ENCODE assay signal across 11 mouse cellular contexts in the genomic region with DNA sequence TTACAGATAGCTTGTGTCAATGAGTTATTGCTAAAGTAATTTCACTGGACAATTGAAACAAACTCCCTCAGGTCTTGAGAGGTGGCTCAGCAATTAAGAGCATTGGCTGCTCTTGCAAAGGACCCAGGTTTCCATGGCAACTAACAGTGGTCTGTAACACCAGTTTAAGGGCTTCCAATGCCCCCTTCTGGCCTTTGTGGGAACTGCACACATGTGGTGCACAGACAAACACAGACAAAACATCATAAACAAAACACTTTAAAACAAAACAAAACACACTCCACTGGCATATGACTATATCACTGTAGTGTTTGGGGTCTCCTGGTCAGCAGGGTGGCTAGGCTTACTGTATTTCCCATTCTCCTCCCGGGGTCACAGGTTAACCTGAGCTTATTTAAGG. TPM values are rescaled to one million over a fixed set of nuclear protein-coding genes. Genes with fewer than 3 reads are reported as not detected.
DNase-seq lines count a peak whose midpoint lies in the region; ATAC-seq and TF ChIP-seq lines count a peak whose summit lies in the region.
"Had no signal": no experiment of that assay in that cellular context is flagged by ENCODE, and none has a peak within 500 bp of the region (broad histone marks: within the 10 kb centered on the region; RNA-seq: fewer than 3 reads in every experiment).

No protein-coding gene starts in this region.

- H3K4me2 ChIP-seq in forebrain, embryonic 13.5 days, result no peak overlapping the region
- no peak overlapping the region for H3K4me2 ChIP-seq in liver, embryonic 14.5 days (ENCODE audit: low read depth)
- H3K4me2 ChIP-seq in liver, embryonic 11.5 days, result no peak overlapping the region
- H3K4me2 ChIP-seq: embryonic facial prominence, embryonic 13.5 days had no signal

- 0 out of 2 replicates have a peak, but pooled peaks cover 2% of the 10 kb centered on the region for H3K9me3 ChIP-seq in forebrain, embryonic 10.5 days
- no peaks in the 10 kb centered on the region for H3K9me3 ChIP-seq in forebrain, embryonic 13.5 days (replicated peaks)
- no peaks in the 10 kb centered on the region for H3K9me3 ChIP-seq in liver, embryonic 14.5 days (ENCODE audit: control insufficient read depth, low read length)
- H3K9me3 ChIP-seq in liver, embryonic 11.5 days (ENCODE audit: control insufficient read depth, low read length), result no peaks in the 10 kb centered on the region
- H3K9me3 ChIP-seq: embryonic facial prominence, embryonic 13.5 days had no signal

- no peak for TF ChIP-seq EP300 in liver, embryonic 14.5 days (IDR thresholded peaks at IDR 0.05; ENCODE audit: low read depth)

- DNase-seq in forebrain, embryonic 10.5 days (ENCODE audit: extremely low spot score, low spot score), result peak; percentile 38
- DNase-seq in liver, embryonic 14.5 days (ENCODE audit: low read depth in 3 of 3, low spot score in 3 of 3), result peak in 2 of 3 experiments; percentile 26 to 59
- DNase-seq in liver, embryonic 11.5 days (ENCODE audit: low spot score), result no peak
- DNase-seq in MN1 (ENCODE audit: low spot score), result peak; percentile 28
- no peak for DNase-seq in frontal cortex, postnatal 14 days (ENCODE audit: low spot score in 2 of 2)
- DNase-seq in heart, adult 18-20 months, result no peak
- DNase-seq: kidney, adult 8-10 months had no signal

- TF ChIP-seq CTCF in liver, embryonic 14.5 days (IDR thresholded peaks at IDR 0.05; ENCODE audit: low read depth), result peak; percentile 77

- no peak overlapping the region for H3K27ac ChIP-seq in forebrain, embryonic 10.5 days
- H3K27ac ChIP-seq in forebrain, embryonic 13.5 days, result no peak overlapping the region
- H3K27ac ChIP-seq in liver, embryonic 14.5 days, result no peak overlapping the region
- no peak overlapping the region for H3K27ac ChIP-seq in liver, embryonic 11.5 days (ENCODE audit: low read depth, low read length)
- H3K27ac ChIP-seq: embryonic facial prominence, embryonic 13.5 days; macrophage had no signal

- 0 out of 2 replicates have a peak, but pooled peaks cover 4% of the 10 kb centered on the region for H3K4me1 ChIP-seq in forebrain, embryonic 10.5 days
- no peaks in the 10 kb centered on the region for H3K4me1 ChIP-seq in forebrain, embryonic 13.5 days
- peaks cover 0 to 4% of the 10 kb centered on the region in 2 experiments; a peak in 1 of 4 replicates for H3K4me1 ChIP-seq in liver, embryonic 14.5 days (replicated peaks; ENCODE audit: control insufficient read depth in 2 of 2, insufficient read depth in 2 of 2, low read length in 1 of 2)
- H3K4me1 ChIP-seq in liver, embryonic 11.5 days (replicated peaks; ENCODE audit: control insufficient read depth, insufficient read depth, low read length), result no peaks in the 10 kb centered on the region
- H3K4me1 ChIP-seq: embryonic facial prominence, embryonic 13.5 days had no signal

- no peak overlapping the region for H3K4me3 ChIP-seq in forebrain, embryonic 10.5 days
- H3K4me3 ChIP-seq in forebrain, embryonic 13.5 days, result no peak overlapping the region
- H3K4me3 ChIP-seq in liver, embryonic 14.5 days (ENCODE audit: insufficient read depth in 1 of 2, low read depth in 2 of 2, low read length in 2 of 2), result no peak overlapping the region
- H3K4me3 ChIP-seq in liver, embryonic 11.5 days (ENCODE audit: low read depth, low read length), result no peak overlapping the region
- H3K4me3 ChIP-seq: embryonic facial prominence, embryonic 13.5 days had no signal

- no peak overlapping the region for H3K9ac ChIP-seq in forebrain, embryonic 13.5 days
- no peak overlapping the region for H3K9ac ChIP-seq in liver, embryonic 14.5 days (replicated peaks)
- H3K9ac ChIP-seq in liver, embryonic 11.5 days (ENCODE audit: low read depth, low read length), result no peak overlapping the region
- H3K9ac ChIP-seq: embryonic facial prominence, embryonic 13.5 days had no signal

- WGBS in forebrain, embryonic 10.5 days, result 80% methylated on average over 1 of the region's 1 CpGs
- 80% methylated on average over 1 of the region's 1 CpGs for WGBS in forebrain, embryonic 13.5 days
- 58% methylated on average over 1 of the region's 1 CpGs for WGBS in liver, embryonic 14.5 days (ENCODE audit: insufficient replicate concordance)
- 89% methylated on average over 1 of the region's 1 CpGs for WGBS in liver, embryonic 11.5 days

- no peak for ATAC-seq in forebrain, embryonic 13.5 days
- ATAC-seq in liver, embryonic 14.5 days (ENCODE audit: insufficient read depth), result no peak
- ATAC-seq in liver, embryonic 11.5 days (replicated peaks; ENCODE audit: low FRiP score), result no peak
- peak; percentile 76 for ATAC-seq in megakaryocyte progenitor cell, adult 5-6 weeks (replicated peaks; ENCODE audit: poor library complexity)

- H3K36me3 ChIP-seq in forebrain, embryonic 10.5 days (replicated peaks), result no peaks in the 10 kb centered on the region
- H3K36me3 ChIP-seq in forebrain, embryonic 13.5 days (ENCODE audit: poor library complexity, severe bottlenecking), result no peaks in the 10 kb centered on the region
- H3K36me3 ChIP-seq in liver, embryonic 14.5 days (replicated peaks; ENCODE audit: control insufficient read depth, insufficient read depth, low read depth), result no peaks in the 10 kb centered on the region
- H3K36me3 ChIP-seq in liver, embryonic 11.5 days (ENCODE audit: control insufficient read depth, insufficient read depth, low read length), result no peaks in the 10 kb centered on the region
- H3K36me3 ChIP-seq: embryonic facial prominence, embryonic 13.5 days had no signal

- no peaks in the 10 kb centered on the region for H3K27me3 ChIP-seq in forebrain, embryonic 10.5 days (ENCODE audit: poor library complexity, severe bottlenecking)
- H3K27me3 ChIP-seq in forebrain, embryonic 13.5 days, result no peaks in the 10 kb centered on the region
- H3K27me3 ChIP-seq in liver, embryonic 14.5 days (ENCODE audit: control insufficient read depth, insufficient read depth, low read length), result no peaks in the 10 kb centered on the region
- no peaks in the 10 kb centered on the region for H3K27me3 ChIP-seq in liver, embryonic 11.5 days (replicated peaks; ENCODE audit: control insufficient read depth, insufficient read depth, low read length)
- H3K27me3 ChIP-seq: embryonic facial prominence, embryonic 13.5 days had no signal

RNA-seq across cellular contexts. Expression of a gene that starts 4.2 kb away (rescaled TPM):
- polyA plus RNA-seq in forebrain, embryonic 10.5 days (2016; fragmentation: Nextera tagmentation; extraction: Ambion mirVana), result not detected in 2 replicates
- not detected in 2 replicates for polyA plus RNA-seq in forebrain, embryonic 13.5 days (2015; fragmentation: Nextera tagmentation; extraction: Ambion mirVana)
- polyA plus RNA-seq in liver, embryonic 14.5 days (2012; rRNA removed), result not detected in 2 replicates
- polyA plus RNA-seq in liver, embryonic 14.5 days (2014; fragmentation: Nextera tagmentation; extraction: Ambion mirVana), result not detected in 2 replicates
- not detected in 2 replicates for polyA plus RNA-seq in liver, embryonic 11.5 days (2014; fragmentation: Nextera tagmentation; extraction: Ambion mirVana)
- not detected in 2 replicates for total RNA-seq in megakaryocyte progenitor cell, adult 5-6 weeks (2015)
- not detected in 2 replicates for total RNA-seq in megakaryocyte progenitor cell, adult 5-6 weeks (2017)
- not detected for total RNA-seq in heart, adult 18-20 months (2021)
- polyA plus RNA-seq: embryonic facial prominence, embryonic 13.5 days; macrophage had no signal

RNA-seq across cellular contexts. Expression of a gene that starts 16.9 kb away (rescaled TPM):
- 45.6 and 56.1 TPM in 2 replicates for polyA plus RNA-seq in forebrain, embryonic 10.5 days (2016; fragmentation: Nextera tagmentation; extraction: Ambion mirVana)
- 33.1 and 41.4 TPM in 2 replicates for polyA plus RNA-seq in forebrain, embryonic 13.5 days (2015; fragmentation: Nextera tagmentation; extraction: Ambion mirVana)
- 204 and 237 TPM in 2 replicates for polyA plus RNA-seq in liver, embryonic 14.5 days (2012; rRNA removed)
- 35.9 and 37.4 TPM in 2 replicates for polyA plus RNA-seq in liver, embryonic 14.5 days (2014; fragmentation: Nextera tagmentation; extraction: Ambion mirVana)
- 59.5 and 66.2 TPM in 2 replicates for polyA plus RNA-seq in liver, embryonic 11.5 days (2014; fragmentation: Nextera tagmentation; extraction: Ambion mirVana)
- 95.3 and 110 TPM in 2 replicates for total RNA-seq in megakaryocyte progenitor cell, adult 5-6 weeks (2015)
- total RNA-seq in megakaryocyte progenitor cell, adult 5-6 weeks (2017), result 163 and 183 TPM in 2 replicates
- total RNA-seq in heart, adult 18-20 months (2021), result 10 to 100 TPM; 92.5 to 93.4 TPM

RNA-seq across cellular contexts. Expression of a gene that starts 17.2 kb away (rescaled TPM):
- polyA plus RNA-seq in forebrain, embryonic 10.5 days (2016; fragmentation: Nextera tagmentation; extraction: Ambion mirVana), result 1.3 and 2.0 TPM in 2 replicates
- polyA plus RNA-seq in forebrain, embryonic 13.5 days (2015; fragmentation: Nextera tagmentation; extraction: Ambion mirVana), result 0.39 and 0.49 TPM in 2 replicates
- 0.25 TPM in 1 of 2 replicates, not detected in the other for polyA plus RNA-seq in liver, embryonic 14.5 days (2012; rRNA removed)
- 0.36 TPM in 1 of 2 replicates, not detected in the other for polyA plus RNA-seq in liver, embryonic 14.5 days (2014; fragmentation: Nextera tagmentation; extraction: Ambion mirVana)
- polyA plus RNA-seq in liver, embryonic 11.5 days (2014; fragmentation: Nextera tagmentation; extraction: Ambion mirVana), result 0.62 TPM in 1 of 2 replicates, not detected in the other
- 0.34 TPM in 1 of 2 replicates, not detected in the other for total RNA-seq in megakaryocyte progenitor cell, adult 5-6 weeks (2015)
- total RNA-seq in megakaryocyte progenitor cell, adult 5-6 weeks (2017), result not detected in 2 replicates
- not detected for total RNA-seq in heart, adult 18-20 months (2021)
- polyA plus RNA-seq: macrophage had no signal

Comparison
In these comparisons a context has a peak if more than half of its experiments do, and no peak if none do; other contexts are left out.
1. DNase-seq: peak in forebrain, embryonic 10.5 days (single experiment), liver, embryonic 14.5 days (2 of 3) and MN1 (single experiment); none in liver, embryonic 11.5 days (single experiment), frontal cortex, postnatal 14 days (0 of 2) and heart, adult 18-20 months (0 of 2).